Mouse (Mus musculus): ENCODE results near the gene Rora.
A peak's percentile ranks its signal among the peaks of the same experiment; 100 is the strongest.

Gene Rora

GRCm38 (mm10) chr9:68653211-68654038 is at the start of gene Rora:
Rora (plus strand) TSS chr9:68653786.
- peak; percentile 70 to 79 for DNase-seq

- DNase-seq = peak; percentile 74
Measured at GRCm38 (mm10) chr9:68614006-68614405, 39.6 kb upstream of the Rora start.

GRCm38 (mm10) chr9:68617116-68617515 is 36.5 kb upstream of the Rora start:
- DNase-seq = no peak

- no peak for DNase-seq
Measured at GRCm38 (mm10) chr9:68620036-68620435, 33.5 kb upstream of the Rora start.

- no peak for DNase-seq
Measured at GRCm38 (mm10) chr9:68620441-68620840, 33.1 kb upstream of the Rora start.

GRCm38 (mm10) chr9:68624981-68625380 is 28.6 kb upstream of the Rora start:
- DNase-seq = no peak

- DNase-seq = peak; percentile 40 to 51
Measured at GRCm38 (mm10) chr9:68637301-68637700, 16.3 kb upstream of the Rora start.

- no peak for DNase-seq
Measured at GRCm38 (mm10) chr9:68641123-68641522, 12.5 kb upstream of the Rora start.

GRCm38 (mm10) chr9:68648061-68648460 is 5.5 kb upstream of the Rora start:
- DNase-seq = no peak

- DNase-seq = no peak
Measured at GRCm38 (mm10) chr9:68654039-68654332, 400 bp downstream of the Rora start.

- DNase-seq = peak; percentile 38 to 44
Measured at GRCm38 (mm10) chr9:68654333-68655017, 889 bp downstream of the Rora start.

- DNase-seq = peak; percentile 74
Measured at GRCm38 (mm10) chr9:68655018-68656005, 1.7 kb downstream of the Rora start.

GRCm38 (mm10) chr9:68656076-68656795 is 2.6 kb downstream of the Rora start:
- peak; percentile 27 to 54 for DNase-seq

GRCm38 (mm10) chr9:68656796-68657130 is 3.2 kb downstream of the Rora start:
- peak in 1 of 2 experiments; percentile 34 for DNase-seq

- DNase-seq = no peak
Measured at GRCm38 (mm10) chr9:68670731-68671130, 17.1 kb downstream of the Rora start.

GRCm38 (mm10) chr9:68672459-68672858 is 18.9 kb downstream of the Rora start:
- DNase-seq = no peak

GRCm38 (mm10) chr9:68673221-68673620 is 19.6 kb downstream of the Rora start:
- no peak for DNase-seq

GRCm38 (mm10) chr9:68679871-68680374 is 26.3 kb downstream of the Rora start:
- no peak for DNase-seq

- no peak for DNase-seq
Measured at GRCm38 (mm10) chr9:68683938-68684337, 30.4 kb downstream of the Rora start.

GRCm38 (mm10) chr9:68685562-68685961 is 32.0 kb downstream of the Rora start:
- DNase-seq = no peak

GRCm38 (mm10) chr9:68687251-68687874 is 33.8 kb downstream of the Rora start:
- DNase-seq = no peak

- DNase-seq = no peak
Measured at GRCm38 (mm10) chr9:68688151-68688550, 34.6 kb downstream of the Rora start.
